Mouse (Mus musculus) CH12.LX (cell line): ENCODE results near the gene Gm14327. TPM values are rescaled to one million over a fixed set of nuclear protein-coding genes. Genes with fewer than 3 reads are reported as not detected.
"Not testable (repeated sequence)": the region's sequence is repeated elsewhere in the genome, so short reads cannot be mapped to it uniquely, and the experiment has no call there.

ENCODE experiments used
- DNase-seq: peaks from one replicate; pipeline ENCODE4 v3.0.0-alpha.2; 2013; ENCODE audit errors: extremely low read depth
- H3K27ac ChIP-seq: 2 replicates; pipeline ENCODE4 v1.5.1; 2012; ENCODE audit warnings: low read depth, mild to moderate bottlenecking, control low read depth, moderate library complexity; ENCODE audit not compliant: insufficient read depth
- H3K27me3 ChIP-seq: replicated peaks from 2 replicates; pipeline ENCODE3; 2012; ENCODE audit warnings: inconsistent platforms
- H3K36me3 ChIP-seq, 2 experiments: replicated peaks in 1 of 2; 2 replicates each; pipeline versions ENCODE3 to v1.6.1; 2012; ENCODE audit warnings: inconsistent platforms in 1 of 2, low read length in 1 of 2, mild to moderate bottlenecking in 1 of 2, mixed read lengths in 1 of 2, moderate library complexity in 1 of 2; ENCODE audit not compliant: control insufficient read depth in 1 of 2, insufficient read depth in 1 of 2
- H3K4me1 ChIP-seq, 2 experiments: 2 replicates each; pipeline ENCODE4 v1.6.1; 2012; ENCODE audit warnings: inconsistent platforms in 1 of 2, moderate library complexity in 1 of 2; ENCODE audit not compliant: insufficient read depth in 2 of 2, control insufficient read depth in 1 of 2
- H3K4me2 ChIP-seq: 2 replicates; pipeline ENCODE4 v1.6.1; 2012; ENCODE audit warnings: low read depth, mild to moderate bottlenecking, control low read depth; ENCODE audit not compliant: poor library complexity, insufficient read depth, severe bottlenecking
- H3K4me3 ChIP-seq, 3 experiments: fragments of 150-350 bp in 1 of 3; sonication (generic) in 1 of 3; replicated peaks in 1 of 3; 2 replicates each; pipeline versions ENCODE3 to v1.5.1; 2011 to 2012; ENCODE audit warnings: low read depth in 2 of 3, low read length in 2 of 3, mild to moderate bottlenecking in 2 of 3, moderate library complexity in 2 of 3, control low read depth in 1 of 3, improper control_type of control experiment in 1 of 3, inconsistent platforms in 1 of 3, mixed read lengths in 1 of 3; ENCODE audit not compliant: poor library complexity in 1 of 3
- H3K79me2 ChIP-seq: replicated peaks from 2 replicates; pipeline ENCODE4 v1.6.1; 2012; ENCODE audit warnings: mild to moderate bottlenecking, moderate library complexity; ENCODE audit not compliant: control insufficient read depth, poor library complexity, insufficient read depth, severe bottlenecking; ENCODE audit errors: extremely low read depth
- H3K9ac ChIP-seq: 2 replicates; pipeline ENCODE4 v1.6.1; 2012; ENCODE audit warnings: low read depth, mild to moderate bottlenecking, control low read depth, moderate library complexity; ENCODE audit not compliant: insufficient read depth
- H3K9me3 ChIP-seq: replicated peaks from 2 replicates; pipeline ENCODE3; 2012; ENCODE audit warnings: low read length, inconsistent platforms, mixed read lengths
- CHD2 ChIP-seq: IDR thresholded peaks from 2 replicates; pipeline ENCODE4 v1.6.1; 2011; ENCODE audit warnings: low read length, improper control_type of control experiment
- E2F4 ChIP-seq: IDR thresholded peaks from 2 replicates; pipeline ENCODE4 v1.6.1; 2011; ENCODE audit warnings: low read depth, low read length, improper control_type of control experiment; ENCODE audit not compliant: insufficient replicate concordance
- ELF1 ChIP-seq: IDR thresholded peaks from 2 replicates; pipeline ENCODE4 v1.6.1; 2014; ENCODE audit warnings: low read depth, mild to moderate bottlenecking, inconsistent platforms, low read length, improper control_type of control experiment
- HCFC1 ChIP-seq: IDR thresholded peaks from 2 replicates; pipeline ENCODE4 v1.6.1; 2012; ENCODE audit warnings: low read depth, mild to moderate bottlenecking, inconsistent platforms, low read length, improper control_type of control experiment
- POLR2A ChIP-seq: IDR thresholded peaks from 2 replicates; pipeline ENCODE4 v1.6.1; 2011; ENCODE audit warnings: low read depth, mild to moderate bottlenecking, improper control_type of control experiment, low read length
- SIN3A ChIP-seq: IDR thresholded peaks from 2 replicates; pipeline ENCODE4 v1.6.1; 2012; ENCODE audit warnings: low read length, improper control_type of control experiment, inconsistent platforms
- TBP ChIP-seq: conservative IDR thresholded peaks from 2 replicates; pipeline ENCODE4 v1.6.1; 2011; ENCODE audit warnings: low read depth, low read length, improper control_type of control experiment
- dilution Hi-C: fragments of 300-500 bp; cut with MboI; formaldehyde crosslinking; loops from 2 replicates; pipeline ENCODE4 v1.14.3; 2020; ENCODE audit warnings: low sequenced_read_pairs; ENCODE audit not compliant: extremely low pct_unique_long_range_greater_than_20kb, extremely low pct_ligation_motif_present
- in situ Hi-C: fragments of 300-500 bp; cut with MboI; formaldehyde crosslinking; loops from 3 replicates; pipeline ENCODE4 v1.14.3; 2019; ENCODE audit warnings: low sequenced_read_pairs, low pct_ligation_motif_present, low pct_unique_long_range_greater_than_20kb, mixed read lengths
- polyA plus RNA-seq: library from polyadenylated mRNA; unstranded; fragments of >175 nt; gene quantifications from 2 replicates; pipeline ENCODE4 v1.2.1, GENCODE M21; 2012; ENCODE audit warnings: low read depth; ENCODE audit not compliant: insufficient read length
- total RNA-seq, 2 experiments: library from RNA; depleted of rRNA; stranded (reverse); fragments of 300-350 nt in 1 of 2; fragments of >200 nt in 1 of 2; gene quantifications; 2 replicates each; pipeline ENCODE4 v1.2.3; 2012 to 2014

Gm14327 gene
- total and polyA plus RNA-seq, 3 experiments = 0.85 to 1.3 (median 1.1) TPM

DNA sequence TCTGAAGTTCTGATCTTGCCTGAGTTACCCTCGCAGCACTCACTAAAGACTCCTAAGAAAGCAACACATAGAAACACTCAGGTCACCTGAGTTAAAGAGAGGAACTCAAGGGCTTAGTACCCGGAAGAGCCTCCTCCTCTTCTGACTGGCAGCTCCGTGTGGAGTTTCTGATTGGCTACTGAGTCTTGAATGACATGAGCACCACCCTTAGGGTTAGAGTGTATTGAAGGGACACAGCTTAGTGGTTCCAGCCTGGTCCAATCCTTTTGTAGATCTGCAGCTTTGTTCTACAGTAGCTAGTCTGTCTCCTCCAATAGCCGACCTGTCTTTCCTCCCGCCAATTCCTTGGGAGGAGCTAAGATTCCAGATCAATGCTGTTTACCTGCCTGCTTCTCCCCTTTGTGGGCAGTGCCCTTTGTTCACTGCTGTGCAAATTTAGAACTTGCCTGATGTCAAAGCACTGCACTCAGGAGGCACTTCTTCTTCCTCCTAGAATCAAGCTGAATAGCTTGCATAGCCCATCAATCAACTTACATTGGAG is 28.7 kb downstream of the Gm14327 start, which contains the start of gene Zfp972:
Gene Zfp972, minus strand, starts transcription at position 51 of the 541 bp plus-strand sequence.
- H3K4me1 ChIP-seq, H3K27ac ChIP-seq: not testable (repeated sequence)
- TF ChIP-seq E2F4 = peak; percentile 42; the same call in 1 of the 2 replicates
- 0 out of 2 replicates have a peak, but pooled peaks have one; percentile 12 for TF ChIP-seq TBP
- 0 out of 2 replicates have a peak, but pooled peaks have one; percentile 17 for TF ChIP-seq POLR2A
- TF ChIP-seq SIN3A = 0 out of 2 replicates have a peak, but pooled peaks have one; percentile 26
- peak; percentile 42; the same call in 1 of the 2 replicates for TF ChIP-seq HCFC1
- 0 out of 2 replicates have a peak, but pooled peaks have one; percentile 38 for TF ChIP-seq CHD2
- peak; percentile 68 for TF ChIP-seq ELF1
- TF ChIP-seq, all 38 proteins: peak for 7; not testable (repeated sequence) for 31
- H3K27me3 ChIP-seq, H3K36me3 ChIP-seq, H3K9me3 ChIP-seq, dilution Hi-C loops, in situ Hi-C loops, H3K79me2 ChIP-seq: not testable (repeated sequence)
- Histone ChIP-seq H3K9ac (peak within 1 kb of the TSS; percentile 69; the same call in 1 of the 2 replicates), H3K4me3 (peak within 1 kb of the TSS; percentile 45 to 71 (median 57)), H3K4me2 (peak within 1 kb of the TSS; percentile 36; the same call in 1 of the 2 replicates)
- DNase-seq = peak; percentile 62

Other genes with a start within 250 kb of the Gm14327 start
- 14.8 and 17.5 TPM in 2 replicates for gene Gm14322, start 137.8 kb upstream of the Gm14327 start, total RNA-seq (2012; rRNA removed)
- 19.7 and 30.3 TPM in 2 replicates for gene Gm14322, start 137.8 kb upstream of the Gm14327 start, total RNA-seq (2014; rRNA removed)
- gene Gm14322, start 137.8 kb upstream of the Gm14327 start, polyA plus RNA-seq = 6.8 and 9.5 TPM in 2 replicates
- gene Gm14325, start 56.8 kb upstream of the Gm14327 start, total RNA-seq (2012; rRNA removed) = 23.8 and 27.4 TPM in 2 replicates
- 79.1 and 90.6 TPM in 2 replicates for gene Gm14325, start 56.8 kb upstream of the Gm14327 start, total RNA-seq (2014; rRNA removed)
- gene Gm14325, start 56.8 kb upstream of the Gm14327 start, polyA plus RNA-seq = 16.3 and 23.1 TPM in 2 replicates
- 4.0 and 4.1 TPM in 2 replicates for gene Zfp972, start 28.5 kb downstream of the Gm14327 start, total RNA-seq (2012; rRNA removed)
- gene Zfp972, start 28.5 kb downstream of the Gm14327 start, total RNA-seq (2014; rRNA removed) = 3.3 and 3.5 TPM in 2 replicates
- gene Zfp972, start 28.5 kb downstream of the Gm14327 start, polyA plus RNA-seq = 3.0 and 11.8 TPM in 2 replicates
- 11.3 and 14.9 TPM in 2 replicates for gene Gm14326, start 60.2 kb downstream of the Gm14327 start, total RNA-seq (2012; rRNA removed)
- 25.9 and 29.6 TPM in 2 replicates for gene Gm14326, start 60.2 kb downstream of the Gm14327 start, total RNA-seq (2014; rRNA removed)
- gene Gm14326, start 60.2 kb downstream of the Gm14327 start, polyA plus RNA-seq = 11.8 and 19.0 TPM in 2 replicates
- gene Zfp971, start 126.2 kb downstream of the Gm14327 start, total RNA-seq (2012; rRNA removed) = 8.2 and 9.6 TPM in 2 replicates
- gene Zfp971, start 126.2 kb downstream of the Gm14327 start, total RNA-seq (2014; rRNA removed) = 13.5 and 17.7 TPM in 2 replicates
- gene Zfp971, start 126.2 kb downstream of the Gm14327 start, polyA plus RNA-seq = 4.3 and 5.9 TPM in 2 replicates
- 5.5 and 5.6 TPM in 2 replicates for gene Zfp931, start 181.4 kb downstream of the Gm14327 start, total RNA-seq (2012; rRNA removed)
- gene Zfp931, start 181.4 kb downstream of the Gm14327 start, total RNA-seq (2014; rRNA removed) = 14.0 and 17.7 TPM in 2 replicates
- 3.2 and 4.0 TPM in 2 replicates for gene Zfp931, start 181.4 kb downstream of the Gm14327 start, polyA plus RNA-seq
- 0.21 and 0.38 TPM in 2 replicates for gene Phactr3, start 221.9 kb downstream of the Gm14327 start, total RNA-seq (2012; rRNA removed)
- 0.24 and 0.75 TPM in 2 replicates for gene Phactr3, start 221.9 kb downstream of the Gm14327 start, total RNA-seq (2014; rRNA removed)
- gene Phactr3, start 221.9 kb downstream of the Gm14327 start, polyA plus RNA-seq = not detected in 2 replicates